Mouse (Mus musculus): Measurements from ENCODE around the gene Eps8l2. TPM values are rescaled to one million over a fixed set of nuclear protein-coding genes. Genes with fewer than 3 reads are reported as not detected.

Eps8l2 gene
- total and polyA plus RNA-seq, 3 experiments = 0.10 TPM; not detected in 2

DNA sequence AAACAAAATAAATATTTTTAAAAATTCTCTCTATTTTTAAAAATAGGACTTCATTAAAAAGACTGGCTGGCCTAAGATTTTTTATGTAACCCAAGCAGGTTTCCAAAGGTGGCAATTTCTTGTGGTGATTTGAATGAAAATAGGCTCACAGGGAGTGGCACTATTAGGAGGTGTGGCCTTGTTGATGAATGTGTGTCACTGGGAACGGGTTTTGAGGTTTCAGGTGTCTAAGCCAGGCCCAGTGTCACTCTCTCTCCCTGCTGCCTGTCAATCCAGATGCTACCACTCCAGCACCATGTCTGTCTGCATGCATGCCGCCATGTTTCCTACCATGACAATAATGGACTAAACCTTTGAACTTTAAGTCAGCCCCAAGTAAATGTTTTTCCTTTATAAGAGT, 19.2 kb upstream of the Eps8l2 start:
- Histone ChIP-seq H3K4me3 (ENCODE audit: control insufficient read depth in 1 of 2, insufficient read depth in 1 of 2, low read depth in 2 of 2, low read length in 2 of 2) (no peak overlapping the region), H3K4me1 (ENCODE audit: control insufficient read depth in 1 of 2, insufficient read depth in 2 of 2, low read length in 2 of 2) (no peaks in the 10 kb centered on the region; a peak in 1 of 4 replicates), H3K9me3 (replicated peaks; ENCODE audit: insufficient read depth, low read length) (no peaks in the 10 kb centered on the region), H3K27me3 (ENCODE audit: control insufficient read depth in 1 of 2, insufficient read depth in 2 of 2, low read length in 2 of 2) (no peaks in the 10 kb centered on the region), H3K9ac (ENCODE audit: control insufficient read depth, low read depth, low read length, poor library complexity, severe bottlenecking) (no peak overlapping the region), H3K27ac (ENCODE audit: control insufficient read depth, low read depth, low read length) (no peak overlapping the region), H3K36me3 (ENCODE audit: control insufficient read depth in 1 of 2, insufficient read depth in 2 of 2, low read length in 2 of 2) (peaks cover 0 to 33% of the 10 kb centered on the region in 2 experiments; a peak in 3 of 4 replicates), H3K79me2 (ENCODE audit: control insufficient read depth, insufficient read depth, low read length, poor library complexity) (no peaks in the 10 kb centered on the region; the same call in 1 of the 2 replicates)
- no peak for DNase-seq (ENCODE audit: low read depth, low spot score)
- TF ChIP-seq EP300 (IDR thresholded peaks at IDR 0.05; ENCODE audit: low read depth in 1 of 2, low read length in 2 of 2) = no peak
- TF ChIP-seq MAX (IDR thresholded peaks at IDR 0.05; ENCODE audit: low read length) = no peak
- no peak for TF ChIP-seq MEF2A (IDR thresholded peaks at IDR 0.05; ENCODE audit: extremely low read depth, insufficient replicate concordance, low read depth, low read length, poor library complexity, severe bottlenecking)
- no peak for TF ChIP-seq CHD1 (IDR thresholded peaks at IDR 0.05; ENCODE audit: low read depth, low read length)
- TF ChIP-seq TAL1 (IDR thresholded peaks at IDR 0.05; ENCODE audit: low read length) = no peak
- TF ChIP-seq USF1 (IDR thresholded peaks at IDR 0.05; ENCODE audit: low read depth, low read length) = no peak
- TF ChIP-seq SIN3A (IDR thresholded peaks at IDR 0.05; ENCODE audit: low read length) = no peak
- no peak for TF ChIP-seq ZMIZ1 (IDR thresholded peaks at IDR 0.05; ENCODE audit: low read depth, low read length)
- TF ChIP-seq BHLHE40 (IDR thresholded peaks at IDR 0.05; ENCODE audit: borderline replicate concordance, low read depth, low read length) = no peak
- TF ChIP-seq GABPA (IDR thresholded peaks at IDR 0.05; ENCODE audit: low read depth, low read length) = no peak
- no peak for TF ChIP-seq E2F4 (IDR thresholded peaks at IDR 0.05; ENCODE audit: borderline replicate concordance, low read depth, low read length)
- TF ChIP-seq GATA1 (IDR thresholded peaks at IDR 0.05; ENCODE audit: low read depth, low read length) = no peak
- TF ChIP-seq UBTF (IDR thresholded peaks at IDR 0.05; ENCODE audit: borderline replicate concordance, insufficient read depth, low read depth, low read length) = no peak
- no peak for TF ChIP-seq ZNF384 (IDR thresholded peaks at IDR 0.05; ENCODE audit: low read depth, low read length)
- TF ChIP-seq CHD2 (IDR thresholded peaks at IDR 0.05; ENCODE audit: low read length) = no peak
- no peak for TF ChIP-seq NELFE (IDR thresholded peaks at IDR 0.05; ENCODE audit: low read depth, low read length)
- no peak for TF ChIP-seq POLR2A (IDR thresholded peaks at IDR 0.05; ENCODE audit: control insufficient read depth in 1 of 2, insufficient read depth in 1 of 2, low read depth in 1 of 2, low read length in 2 of 2, poor library complexity in 1 of 2)
- TF ChIP-seq ZKSCAN1 (IDR thresholded peaks at IDR 0.05; ENCODE audit: low read depth, low read length) = no peak
- TF ChIP-seq RCOR1 (IDR thresholded peaks at IDR 0.05; ENCODE audit: low read depth, low read length) = no peak

DNA sequence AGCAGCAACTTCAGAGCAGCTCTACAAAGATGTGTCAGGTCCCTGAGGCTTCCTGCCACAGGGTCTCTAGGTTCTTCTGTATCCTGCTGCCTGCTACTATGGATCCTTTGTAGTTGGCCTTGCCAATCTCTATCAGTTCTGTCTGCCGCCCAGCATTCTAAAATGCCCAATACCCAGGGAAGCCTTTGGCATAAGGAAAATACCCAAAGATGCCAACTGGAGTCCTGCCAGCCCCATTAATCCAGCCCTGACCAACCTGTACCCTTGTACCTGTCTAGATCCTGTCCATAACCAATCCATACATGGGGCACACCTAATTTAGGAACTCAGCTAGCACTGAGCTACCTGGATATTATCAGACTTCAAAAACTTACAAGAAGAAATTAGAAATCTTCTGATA, 14.0 kb upstream of the Eps8l2 start:
- Histone ChIP-seq H3K9ac (ENCODE audit: control insufficient read depth, low read depth, low read length, poor library complexity, severe bottlenecking) (no peak overlapping the region), H3K36me3 (ENCODE audit: control insufficient read depth in 1 of 2, insufficient read depth in 2 of 2, low read length in 2 of 2) (peaks cover 12 to 17% of the 10 kb centered on the region in 2 experiments), H3K79me2 (ENCODE audit: control insufficient read depth, insufficient read depth, low read length, poor library complexity) (peaks cover 14% of the 10 kb centered on the region), H3K9me3 (replicated peaks; ENCODE audit: insufficient read depth, low read length) (no peaks in the 10 kb centered on the region), H3K4me1 (ENCODE audit: control insufficient read depth in 1 of 2, insufficient read depth in 2 of 2, low read length in 2 of 2) (peaks cover 4 to 19% of the 10 kb centered on the region in 2 experiments; a peak in 3 of 4 replicates), H3K27ac (ENCODE audit: control insufficient read depth, low read depth, low read length) (no peak overlapping the region), H3K27me3 (ENCODE audit: control insufficient read depth in 1 of 2, insufficient read depth in 2 of 2, low read length in 2 of 2) (no peaks in the 10 kb centered on the region), H3K4me3 (ENCODE audit: control insufficient read depth in 1 of 2, insufficient read depth in 1 of 2, low read depth in 2 of 2, low read length in 2 of 2) (no peak overlapping the region)
- no peak for DNase-seq (ENCODE audit: low read depth, low spot score)
- TF ChIP-seq MYB (IDR thresholded peaks at IDR 0.05; ENCODE audit: low read depth, low read length) (no peak), POLR2AphosphoS5 (IDR thresholded peaks at IDR 0.05; ENCODE audit: borderline replicate concordance, low read depth, low read length) (no peak), GABPA (IDR thresholded peaks at IDR 0.05; ENCODE audit: low read depth, low read length) (no peak), CHD2 (IDR thresholded peaks at IDR 0.05; ENCODE audit: low read length) (no peak), RAD21 (IDR thresholded peaks at IDR 0.05; ENCODE audit: low read depth, low read length) (no peak), BHLHE40 (IDR thresholded peaks at IDR 0.05; ENCODE audit: borderline replicate concordance, low read depth, low read length) (no peak), ZKSCAN1 (IDR thresholded peaks at IDR 0.05; ENCODE audit: low read depth, low read length) (no peak), CTCF (IDR thresholded peaks at IDR 0.05 in 2 of 3, conservative IDR thresholded peaks at IDR 0.05 in 1 of 3; ENCODE audit: control insufficient read depth in 1 of 3, insufficient read depth in 1 of 3, low read depth in 2 of 3, low read length in 3 of 3, poor library complexity in 1 of 3, severe bottlenecking in 1 of 3) (no peak), SIN3A (IDR thresholded peaks at IDR 0.05; ENCODE audit: low read length) (no peak), GATA1 (IDR thresholded peaks at IDR 0.05; ENCODE audit: low read depth, low read length) (no peak), TCF12 (IDR thresholded peaks at IDR 0.05; ENCODE audit: low read depth, low read length) (no peak), JUND (IDR thresholded peaks at IDR 0.05; ENCODE audit: low read depth, low read length) (no peak), TBP (IDR thresholded peaks at IDR 0.05; ENCODE audit: low read depth, low read length) (no peak), E2F4 (IDR thresholded peaks at IDR 0.05; ENCODE audit: borderline replicate concordance, low read depth, low read length) (no peak)

All from MEL (cell line).